Mouse (Mus musculus): ENCODE data around the gene Gnao1. TPM values are rescaled to one million over a fixed set of nuclear protein-coding genes. Genes with fewer than 3 reads are reported as not detected.

Gene Gnao1
- polyA plus RNA-seq (2014; fragmentation: Illumina TruSeq; extraction: RNeasy Lipid Tissue Mini Kit (QIAGEN cat#74804); ENCODE audit: low read depth, low replicate concordance), result 18.4 TPM

GRCm38 (mm10) chr8:93809686-93810027 lies at the start of gene Gnao1:
Gene Gnao1 (plus strand): TSS chr8:93809966.

GRCm38 (mm10) chr8:94012013-94012951 lies 202.5 kb downstream of the Gnao1 start, which contains the start of gene Amfr:
Gene Amfr (minus strand): TSS chr8:94012842.

Other genes starting within 250 kb of the Gnao1 start
- gene Amfr, start 202.9 kb downstream of the Gnao1 start, polyA plus RNA-seq (2014; fragmentation: Illumina TruSeq; extraction: RNeasy Lipid Tissue Mini Kit (QIAGEN cat#74804); ENCODE audit: low read depth, low replicate concordance), result 141 TPM
- gene Nudt21, start 227.1 kb downstream of the Gnao1 start, polyA plus RNA-seq (2014; fragmentation: Illumina TruSeq; extraction: RNeasy Lipid Tissue Mini Kit (QIAGEN cat#74804); ENCODE audit: low read depth, low replicate concordance), result 103 TPM
- 26.4 TPM for gene Ogfod1, start 227.2 kb downstream of the Gnao1 start, polyA plus RNA-seq (2014; fragmentation: Illumina TruSeq; extraction: RNeasy Lipid Tissue Mini Kit (QIAGEN cat#74804); ENCODE audit: low read depth, low replicate concordance)

Measured in sigmoid colon, adult 10 weeks (tissue).